Mouse (Mus musculus) ES-Bruce4 (cell line): Measurements from ENCODE around the gene Btg3.

Source experiments
- CTCF ChIP-seq: IDR thresholded peaks from one replicate; pipeline ENCODE4 v1.8.1; 2011; ENCODE audit warnings: low read depth, low read length
- POLR2A ChIP-seq: IDR thresholded peaks from one replicate; pipeline ENCODE4 v1.8.1; 2011; ENCODE audit warnings: low read length; ENCODE audit not compliant: insufficient read depth

DNA sequence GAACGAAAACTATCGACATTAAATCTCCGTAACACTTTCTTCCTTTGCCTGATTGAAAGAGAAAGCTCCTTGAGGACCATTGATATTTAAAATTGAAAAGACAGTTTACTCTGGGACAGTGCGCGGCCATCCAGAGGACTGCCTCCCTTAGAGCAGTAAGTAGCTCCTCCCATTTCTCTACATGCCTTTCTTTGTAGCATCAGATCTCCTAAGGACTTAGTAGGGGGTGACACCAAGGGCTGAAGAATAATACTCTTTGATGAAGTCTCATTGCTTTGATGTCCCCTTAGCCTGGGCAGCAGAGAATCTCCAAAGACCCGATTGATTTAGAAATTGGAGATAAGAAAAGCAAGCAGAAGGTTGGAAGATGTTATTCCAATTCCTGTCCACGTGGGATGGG lies 55.4 kb downstream of the Btg3 start:
- TF ChIP-seq POLR2A, result no peak
- no peak for TF ChIP-seq CTCF
